Mouse (Mus musculus) splenic B cell, adult 2 months (primary cell): ENCODE data around the gene Pdlim4.

Experiments
- DNase-seq: peaks from one replicate; pipeline ENCODE4 v3.0.0-alpha.2; 2011; ENCODE audit warnings: low read depth, low spot score
- H3K27me3 ChIP-seq: 2 replicates; pipeline ENCODE4 v1.6.1; 2012; ENCODE audit warnings: mild to moderate bottlenecking, low read length, moderate library complexity, mixed read lengths; ENCODE audit not compliant: control insufficient read depth, poor library complexity, insufficient read depth, severe bottlenecking
- H3K36me3 ChIP-seq: 2 replicates; pipeline ENCODE4 v1.6.1; 2012; ENCODE audit warnings: mild to moderate bottlenecking, low read length, moderate library complexity, mixed read lengths; ENCODE audit not compliant: control insufficient read depth, poor library complexity, insufficient read depth, severe bottlenecking

Gene Pdlim4

DNA sequence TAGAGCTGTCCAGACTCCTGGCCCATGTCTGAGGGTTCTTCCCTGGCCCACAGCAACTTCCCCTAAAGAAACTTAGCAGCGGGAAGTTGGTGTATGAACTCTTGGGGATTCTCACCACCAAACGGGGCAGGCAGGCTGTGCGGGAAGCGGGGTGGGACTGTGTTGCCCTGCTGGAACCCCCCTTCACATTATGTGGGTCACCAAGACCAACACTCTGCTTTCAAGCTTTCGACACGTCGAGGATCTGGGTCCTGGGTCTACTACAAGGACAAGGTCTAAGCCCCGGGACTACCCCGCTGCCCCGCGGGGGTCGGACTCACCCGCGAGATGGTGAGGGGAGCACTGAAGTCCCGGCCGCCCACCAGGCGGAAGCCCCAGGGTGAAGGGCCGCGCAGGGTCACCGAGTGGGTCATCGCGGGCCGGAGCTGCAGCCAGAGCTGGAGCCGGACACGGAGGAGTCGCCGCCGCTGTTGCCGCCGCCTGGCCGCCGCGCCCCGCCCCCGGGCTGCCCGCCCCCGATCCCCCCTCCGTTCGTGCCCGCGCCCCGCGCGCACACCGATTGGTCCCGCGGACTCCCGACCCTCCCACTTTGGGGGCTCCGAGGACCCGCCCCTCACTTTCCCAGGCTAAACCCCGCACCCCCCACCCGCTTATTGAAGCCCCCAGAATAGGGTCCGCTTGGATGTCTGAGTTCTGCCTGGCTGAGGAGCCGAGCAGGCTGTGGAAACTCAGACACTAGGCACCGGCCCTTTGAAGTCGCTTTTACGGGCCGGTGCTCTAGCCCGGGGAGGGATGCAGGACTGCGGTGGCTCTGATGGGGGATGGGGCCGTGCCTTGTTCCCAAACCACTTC lies at the start of gene Pdlim4:
TSS of gene Pdlim4 (minus strand) at position 495 of the 852 bp plus-strand sequence.
- Histone ChIP-seq H3K36me3 (no peaks in the 10 kb centered on the region), H3K27me3 (no peaks in the 10 kb centered on the region)
- DNase-seq: no peak

DNA sequence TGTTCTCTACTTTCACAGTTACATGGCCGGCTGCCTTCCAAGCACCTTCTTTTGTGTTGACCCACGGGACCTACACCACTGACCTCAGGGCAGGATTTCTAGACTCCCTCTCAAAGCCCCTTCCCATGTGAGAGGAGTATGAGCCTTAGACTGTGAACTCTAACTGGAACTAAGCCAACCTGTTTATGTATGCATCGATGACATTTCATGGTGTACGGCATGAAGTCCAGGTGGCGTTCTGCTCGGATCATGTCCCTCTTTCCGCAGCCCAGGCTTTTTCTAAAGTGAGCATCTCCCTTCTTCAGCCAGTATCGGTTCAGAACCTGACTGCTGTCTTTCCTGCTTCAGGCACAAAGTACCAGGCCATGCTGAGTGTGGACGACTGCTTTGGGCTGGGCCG lies 48.3 kb upstream of the Pdlim4 start:
- Histone ChIP-seq H3K27me3 (no peaks in the 10 kb centered on the region), H3K36me3 (no peaks in the 10 kb centered on the region)
- no peak for DNase-seq

DNA sequence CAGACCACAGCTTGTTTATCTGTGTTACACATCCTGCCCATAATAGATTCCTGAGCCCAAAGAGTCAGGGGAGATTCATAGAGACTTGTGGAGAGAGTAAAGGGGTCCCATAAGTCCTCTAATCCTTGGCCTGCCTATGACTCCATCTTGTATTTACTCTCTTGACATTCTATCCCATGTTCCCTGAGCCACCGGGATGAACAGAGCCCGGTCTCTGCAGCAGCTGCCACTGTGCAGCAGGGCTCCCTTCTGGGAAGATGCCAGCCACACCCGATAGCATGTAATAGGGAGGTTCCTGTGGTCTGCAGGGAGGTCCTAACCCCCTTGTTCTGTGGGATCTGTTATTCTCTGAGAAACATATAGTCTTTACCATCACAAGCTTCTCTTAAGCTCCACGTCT lies 47.6 kb upstream of the Pdlim4 start:
- DNase-seq: no peak
- Histone ChIP-seq H3K27me3 (no peaks in the 10 kb centered on the region), H3K36me3 (no peaks in the 10 kb centered on the region)

GRCm38 (mm10) chr11:54115911-54116310 lies 47.1 kb upstream of the Pdlim4 start:
- Histone ChIP-seq H3K27me3 (no peaks in the 10 kb centered on the region), H3K36me3 (no peaks in the 10 kb centered on the region)
- no peak for DNase-seq

DNA sequence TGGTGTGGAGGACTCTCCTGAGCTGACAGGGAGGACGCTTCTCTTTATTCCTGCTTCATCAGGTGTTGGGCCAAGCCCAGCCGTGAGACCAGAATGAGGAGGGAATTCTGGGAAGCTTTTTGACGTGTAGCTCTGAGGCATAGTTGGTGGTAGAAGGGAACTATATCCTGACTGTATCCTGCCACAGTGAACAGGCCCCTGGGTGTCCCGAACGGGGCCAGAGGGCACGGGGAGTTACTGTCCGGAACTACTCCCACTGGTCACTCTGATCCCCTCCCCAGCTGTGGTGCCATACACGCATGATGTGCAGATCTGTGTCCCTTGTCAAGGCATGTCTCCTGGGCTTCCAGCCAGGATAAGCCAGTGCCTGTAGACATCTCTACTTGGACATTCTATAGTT lies 46.5 kb upstream of the Pdlim4 start:
- no peak for DNase-seq
- Histone ChIP-seq H3K36me3 (no peaks in the 10 kb centered on the region), H3K27me3 (no peaks in the 10 kb centered on the region)

DNA sequence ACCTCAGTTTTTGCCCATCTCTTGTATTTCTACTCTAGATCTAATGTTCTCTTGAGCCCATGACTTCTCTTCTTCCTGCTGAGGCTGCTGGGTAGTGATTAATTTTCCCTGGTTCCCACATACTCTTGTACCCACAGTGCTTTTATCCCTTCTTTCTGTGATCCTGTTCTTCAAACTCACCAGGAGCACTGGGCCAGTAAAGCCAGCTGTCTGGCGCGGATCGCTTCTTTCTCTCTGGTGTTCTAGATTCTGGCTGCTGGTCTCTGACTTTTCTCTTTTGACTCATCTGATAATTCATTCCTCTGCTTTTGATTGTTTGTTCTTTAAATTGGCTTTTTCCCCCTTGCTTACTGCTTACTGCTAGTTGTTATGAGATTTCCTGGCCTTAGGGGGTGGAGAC lies 45.9 kb upstream of the Pdlim4 start:
- DNase-seq: no peak
- no peaks in the 10 kb centered on the region for H3K36me3 ChIP-seq
- no peaks in the 10 kb centered on the region for H3K27me3 ChIP-seq

GRCm38 (mm10) chr11:54113352-54113751 lies 44.5 kb upstream of the Pdlim4 start:
- no peak for DNase-seq
- Histone ChIP-seq H3K27me3 (no peaks in the 10 kb centered on the region), H3K36me3 (no peaks in the 10 kb centered on the region)

DNA sequence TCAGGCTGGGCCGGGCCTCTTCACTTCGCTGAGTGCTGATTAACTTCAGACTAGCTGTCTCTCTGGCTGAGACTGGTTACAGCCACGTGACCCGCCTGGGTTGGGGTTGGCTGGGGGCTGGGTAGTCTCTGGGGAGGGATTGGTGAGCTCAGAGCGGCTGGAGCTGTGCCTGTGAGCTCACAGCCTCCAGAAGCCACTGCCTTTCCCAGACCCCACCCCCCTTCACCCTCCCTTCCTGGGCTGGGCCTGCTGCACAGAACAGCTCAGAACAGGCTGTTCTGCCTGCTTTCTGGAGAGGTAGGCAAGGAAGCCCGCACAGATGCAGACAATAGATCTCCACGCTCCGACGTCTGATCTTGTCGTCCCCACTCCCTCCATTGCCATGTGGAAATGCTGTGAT lies 44.1 kb upstream of the Pdlim4 start:
- H3K36me3 ChIP-seq: no peaks in the 10 kb centered on the region
- no peak for DNase-seq
- H3K27me3 ChIP-seq: no peaks in the 10 kb centered on the region

- no peak for DNase-seq
- H3K27me3 ChIP-seq: no peaks in the 10 kb centered on the region; the same call in 1 of the 2 replicates
Measured at GRCm38 (mm10) chr11:54111976-54112741, 43.3 kb upstream of the Pdlim4 start.

DNA sequence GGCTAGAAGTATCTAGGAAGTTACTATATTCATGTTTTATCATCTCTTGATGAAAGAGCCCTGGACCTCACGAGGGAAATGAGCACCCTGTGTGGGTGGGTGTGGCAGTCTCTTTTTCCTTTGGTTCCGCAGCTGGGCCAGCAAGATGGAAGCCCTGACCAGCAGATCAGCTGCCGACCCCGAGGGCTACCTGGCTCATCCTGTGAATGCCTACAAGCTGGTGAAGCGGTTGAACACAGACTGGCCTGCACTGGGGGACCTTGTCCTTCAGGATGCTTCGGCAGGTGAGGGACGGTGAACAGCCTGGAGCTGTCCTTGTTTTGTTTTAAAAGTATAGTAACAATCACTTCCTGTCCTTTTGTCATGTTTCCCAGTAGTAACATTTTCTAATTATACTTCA lies 42.5 kb upstream of the Pdlim4 start:
- DNase-seq: no peak
- H3K36me3 ChIP-seq: no peaks in the 10 kb centered on the region

More at GRCm38 (mm10) chr11:54111976-54112741, 43.3 kb upstream of the Pdlim4 start:
- no peaks in the 10 kb centered on the region for H3K36me3 ChIP-seq

DNA sequence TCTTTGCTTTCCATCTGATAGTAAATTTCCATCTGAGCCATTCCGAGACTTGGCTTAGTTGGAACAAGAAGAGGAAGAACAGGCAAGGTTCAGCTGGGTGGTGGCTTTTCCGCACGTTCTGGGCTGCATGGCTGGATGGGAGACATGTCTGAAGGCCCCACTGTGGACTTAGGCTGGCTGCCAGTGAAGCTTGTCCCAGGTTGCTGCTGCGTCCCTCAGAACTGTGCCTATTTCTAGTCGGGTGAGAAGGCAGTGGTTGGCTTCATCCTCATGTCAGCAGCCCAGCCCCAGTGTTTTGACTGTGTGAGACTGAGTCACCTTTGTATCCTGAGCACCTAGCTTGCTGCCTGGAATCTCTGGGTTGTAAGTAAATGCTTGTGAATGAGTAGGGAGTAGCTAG lies 40.1 kb upstream of the Pdlim4 start:
- no peak for DNase-seq
- H3K27me3 ChIP-seq: no peaks in the 10 kb centered on the region; the same call in 1 of the 2 replicates
- H3K36me3 ChIP-seq: no peaks in the 10 kb centered on the region

More for the DNA sequence above, 42.5 kb upstream of the Pdlim4 start:
- no peaks in the 10 kb centered on the region; the same call in 1 of the 2 replicates for H3K27me3 ChIP-seq

DNA sequence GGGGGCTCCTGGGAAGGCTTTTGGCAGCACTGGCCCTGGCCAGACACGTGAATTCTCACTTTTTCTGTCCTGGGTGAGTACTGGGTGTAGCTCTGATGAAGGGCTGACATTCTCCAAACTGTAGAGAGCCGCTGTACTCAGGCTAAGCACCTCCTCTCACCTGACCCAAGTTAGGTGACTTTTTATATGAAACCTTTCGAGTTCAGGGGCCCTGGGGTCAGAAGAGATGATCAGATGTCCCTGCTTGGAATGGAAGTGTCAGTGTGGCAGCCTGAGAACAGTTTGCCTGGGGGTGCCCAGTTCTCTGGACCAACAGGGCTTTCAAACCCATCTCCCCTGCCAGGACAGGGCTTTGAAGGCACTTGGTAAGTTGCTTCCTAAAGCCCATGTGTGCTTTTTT lies 39.3 kb upstream of the Pdlim4 start:
- Histone ChIP-seq H3K27me3 (no peaks in the 10 kb centered on the region; the same call in 1 of the 2 replicates), H3K36me3 (no peaks in the 10 kb centered on the region)
- no peak for DNase-seq

- H3K36me3 ChIP-seq: no peaks in the 10 kb centered on the region
- no peaks in the 10 kb centered on the region; the same call in 1 of the 2 replicates for H3K27me3 ChIP-seq
- DNase-seq: no peak
Measured at GRCm38 (mm10) chr11:54107239-54107638, 38.4 kb upstream of the Pdlim4 start.

DNA sequence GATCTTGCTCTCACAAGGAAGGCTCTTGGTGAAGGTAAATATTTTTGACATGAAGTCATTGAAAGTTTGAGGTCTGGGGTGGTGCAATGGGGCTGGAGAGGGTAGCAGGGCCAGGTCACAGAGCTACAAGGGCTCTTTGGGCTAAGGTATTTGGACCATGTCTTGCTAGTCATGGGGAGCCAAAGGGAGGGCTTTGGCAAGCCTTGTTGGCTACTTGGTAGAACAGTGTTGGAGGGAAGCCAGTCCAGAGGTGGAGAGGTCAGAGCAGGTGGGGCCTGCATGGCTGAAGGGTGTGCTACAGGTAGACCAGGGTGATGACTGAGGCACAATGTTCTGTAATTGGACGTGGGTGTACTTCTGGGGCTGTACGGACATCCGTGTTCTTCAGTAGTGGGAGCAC lies 37.9 kb upstream of the Pdlim4 start:
- Histone ChIP-seq H3K27me3 (no peaks in the 10 kb centered on the region; the same call in 1 of the 2 replicates), H3K36me3 (no peaks in the 10 kb centered on the region)
- no peak for DNase-seq

GRCm38 (mm10) chr11:54105011-54105410 lies 36.2 kb upstream of the Pdlim4 start:
- no peak for DNase-seq
- H3K36me3 ChIP-seq: no peaks in the 10 kb centered on the region
- no peaks in the 10 kb centered on the region; the same call in 1 of the 2 replicates for H3K27me3 ChIP-seq
